Mouse (Mus musculus) lung, embryonic 16.5 days (tissue): Measurements from ENCODE around the gene Ociad1. TPM values are rescaled to one million over a fixed set of nuclear protein-coding genes. Genes with fewer than 3 reads are reported as not detected.

ENCODE experiments used
- ATAC-seq: fragments of 200-750 bp; cut with Nextera tagmentation; 2 replicates; pipeline ENCODE4 v1.8.0; 2017; ENCODE audit warnings: low read depth, mild to moderate bottlenecking, moderate library complexity
- H3K27ac ChIP-seq: fragments of 300-500 bp; sonication (generic); 2 replicates; pipeline ENCODE4 v1.5.1; 2014; ENCODE audit warnings: mild to moderate bottlenecking, control low read depth, low read length
- H3K27me3 ChIP-seq: fragments of 300-500 bp; sonication (generic); 2 replicates; pipeline ENCODE4 v1.6.1; 2014; ENCODE audit warnings: low read depth, low read length, mixed read lengths; ENCODE audit not compliant: control insufficient read depth, insufficient read depth
- H3K36me3 ChIP-seq: fragments of 300-500 bp; sonication (generic); 2 replicates; pipeline ENCODE4 v1.6.1; 2014; ENCODE audit warnings: low read length; ENCODE audit not compliant: control insufficient read depth, insufficient read depth
- H3K4me1 ChIP-seq: fragments of 300-500 bp; sonication (generic); replicated peaks from 2 replicates; pipeline ENCODE4 v1.6.1; 2014; ENCODE audit warnings: low read length, mixed read lengths; ENCODE audit not compliant: control insufficient read depth, insufficient read depth
- H3K4me2 ChIP-seq: fragments of 300-500 bp; sonication (generic); 2 replicates; pipeline ENCODE4 v1.6.1; 2014; ENCODE audit warnings: low read depth, low read length, control low read depth
- H3K4me3 ChIP-seq: fragments of 300-500 bp; sonication (generic); 2 replicates; pipeline ENCODE4 v1.5.1; 2014; ENCODE audit warnings: mild to moderate bottlenecking, low read length, control low read depth
- H3K9ac ChIP-seq: fragments of 300-500 bp; sonication (generic); 2 replicates; pipeline ENCODE4 v1.6.1; 2014; ENCODE audit warnings: low read length, control low read depth
- H3K9me3 ChIP-seq: fragments of 300-500 bp; sonication (generic); 2 replicates; pipeline ENCODE4 v1.6.1; 2016; ENCODE audit warnings: low read length; ENCODE audit not compliant: control insufficient read depth
- WGBS: fragments of 180-500 bp; shearing (Covaris S2); extraction: QIAGEN DNeasy Blood & Tissue Kit; methylation state at CpG from one replicate; pipeline ENCODE4 v1.1.7; 2014; 5-methylcytosine and 5-hydroxymethylcytosine counted together
- polyA plus RNA-seq: library from polyadenylated mRNA; unstranded; fragments of >200 nt; fragmentation: Nextera tagmentation; extraction: Ambion mirVana; gene quantifications from 2 replicates; pipeline ENCODE4 v1.2.1, GENCODE M21; 2015

Ociad1 gene
- polyA plus RNA-seq, 1 experiment from 2014 or later, result 231 TPM

GRCm38 (mm10) chr5:73256352-73257065 is 36.1 kb upstream of the Ociad1 start, which contains the start of gene Fryl:
Gene Fryl (minus strand): TSS chr5:73256619.
- WGBS, result under 1% methylated on average over 43 of the region's 44 CpGs

DNA sequence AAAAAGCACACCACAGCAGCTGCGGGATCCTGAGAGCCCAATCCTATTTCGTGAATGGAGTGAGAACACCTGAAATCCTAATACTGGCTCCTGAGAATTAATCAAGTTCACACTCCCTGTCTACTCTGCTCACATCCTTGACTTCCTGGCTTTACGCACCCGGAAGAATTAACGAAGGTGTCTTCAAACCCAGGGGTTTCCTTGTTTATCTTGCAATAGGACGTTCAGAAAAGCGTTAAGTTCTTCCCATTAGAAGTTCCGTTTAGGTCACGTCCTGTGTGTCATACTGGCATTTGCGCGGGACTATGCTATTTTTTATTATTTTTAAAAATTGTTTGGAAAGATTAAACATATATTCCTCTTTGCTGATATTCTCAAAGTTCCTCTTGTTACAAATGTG is 35.5 kb upstream of the Ociad1 start:
- Histone ChIP-seq H3K27me3 (no peaks in the 10 kb centered on the region), H3K4me1 (peaks cover 9% of the 10 kb centered on the region), H3K9ac (peak overlapping the region; percentile 57), H3K36me3 (no peaks in the 10 kb centered on the region), H3K27ac (peak overlapping the region; percentile 10; the same call in 1 of the 2 replicates), H3K4me2 (peak overlapping the region; percentile 55), H3K4me3 (peak overlapping the region; percentile 58), H3K9me3 (no peaks in the 10 kb centered on the region)
- no peak for ATAC-seq
- under 1% methylated on average over 11 of the region's 11 CpGs for WGBS

More at GRCm38 (mm10) chr5:73256352-73257065, 36.1 kb upstream of the Ociad1 start, which contains the start of gene Fryl:
- Histone ChIP-seq H3K27ac (peak within 1 kb of the TSS; percentile 90), H3K4me3 (peak within 1 kb of the TSS; percentile 99), H3K9ac (peak within 1 kb of the TSS; percentile 91), H3K4me2 (peak within 1 kb of the TSS; percentile 75), H3K27me3 (no peaks in the 10 kb centered on the region), H3K9me3 (no peaks in the 10 kb centered on the region), H3K36me3 (no peaks in the 10 kb centered on the region), H3K4me1 (peaks cover 9% of the 10 kb centered on the region)
- ATAC-seq, result peak; percentile 99

DNA sequence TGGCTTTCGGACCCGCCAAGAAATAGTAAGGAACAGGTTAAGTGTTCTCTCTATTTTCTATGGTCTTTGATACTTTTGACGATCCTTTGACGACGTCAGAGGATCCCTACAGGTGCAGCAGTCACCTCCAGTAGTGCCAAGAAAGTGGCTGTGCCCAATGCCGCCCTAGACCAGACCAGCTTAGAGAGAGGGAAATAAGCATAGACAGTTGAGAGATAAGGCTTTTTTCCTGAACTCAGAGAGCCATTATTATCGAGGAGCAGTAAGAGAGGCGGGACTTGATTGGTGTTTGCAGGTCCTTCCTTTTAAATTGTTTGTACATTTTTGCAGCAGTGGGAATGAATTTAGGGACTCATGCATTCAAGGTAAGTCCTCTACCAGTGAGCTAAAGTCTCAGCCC is 34.9 kb upstream of the Ociad1 start:
- Histone ChIP-seq H3K4me2 (peak overlapping the region; percentile 55), H3K4me1 (peaks cover 9% of the 10 kb centered on the region), H3K27ac (no peak overlapping the region), H3K4me3 (peak overlapping the region; percentile 58), H3K9me3 (no peaks in the 10 kb centered on the region), H3K27me3 (no peaks in the 10 kb centered on the region), H3K36me3 (no peaks in the 10 kb centered on the region), H3K9ac (0 out of 2 replicates have a peak overlapping the region, but pooled peaks have one; percentile 21)
- 43% methylated on average over 8 of the region's 8 CpGs for WGBS
- ATAC-seq, result no peak

DNA sequence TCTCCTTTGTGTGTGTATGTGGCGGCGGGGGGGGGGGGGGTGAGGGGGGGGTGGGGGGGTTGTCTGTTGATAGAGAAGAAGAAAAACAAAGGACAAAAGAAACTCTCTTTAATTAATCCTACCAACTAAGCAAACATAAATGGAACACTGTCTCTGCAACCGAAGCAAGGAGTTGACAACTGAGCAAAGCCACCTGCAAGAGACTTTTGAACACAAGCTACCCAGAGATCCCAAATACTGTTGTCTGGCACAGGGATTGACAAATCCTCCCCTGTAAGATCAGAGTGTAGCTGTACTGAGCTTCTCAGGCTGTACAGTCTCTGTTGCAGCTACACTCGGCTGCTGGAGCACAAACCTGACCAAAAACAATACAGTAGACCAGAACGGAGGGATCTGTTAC is 28.5 kb upstream of the Ociad1 start:
- Histone ChIP-seq H3K4me3 (no peak overlapping the region), H3K4me1 (peaks cover 5% of the 10 kb centered on the region; the same call in 1 of the 2 replicates), H3K27ac (no peak overlapping the region), H3K9ac (no peak overlapping the region), H3K9me3 (no peaks in the 10 kb centered on the region), H3K36me3 (0 out of 2 replicates have a peak, but pooled peaks cover 3% of the 10 kb centered on the region), H3K27me3 (no peaks in the 10 kb centered on the region), H3K4me2 (no peak overlapping the region)
- WGBS, result 58% methylated on average over 5 of the region's 5 CpGs
- ATAC-seq, result no peak

DNA sequence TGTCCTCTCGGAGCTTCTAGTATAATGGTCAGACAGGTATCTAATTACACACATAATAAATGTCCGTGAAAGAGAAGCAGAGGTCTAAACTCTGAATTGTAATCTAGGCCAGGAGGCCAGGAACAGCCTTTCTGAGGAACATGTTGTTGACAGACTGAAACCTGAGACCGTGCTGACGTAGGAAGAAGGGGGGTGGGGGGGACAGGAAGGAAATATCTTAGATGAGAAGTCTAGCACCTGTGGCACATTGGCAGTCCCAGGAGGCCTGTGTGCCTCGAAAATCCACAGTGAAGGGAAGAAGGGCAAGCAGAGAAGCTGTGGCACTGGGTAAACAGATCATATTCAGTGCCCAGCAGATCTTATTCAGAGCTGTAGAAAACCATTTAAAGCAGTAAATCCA is 27.1 kb upstream of the Ociad1 start:
- no peak overlapping the region; the same call in 1 of the 2 replicates for H3K27ac ChIP-seq
- no peaks in the 10 kb centered on the region for H3K27me3 ChIP-seq
- no peaks in the 10 kb centered on the region for H3K9me3 ChIP-seq
- no peak overlapping the region for H3K9ac ChIP-seq
- 17% methylated on average over 5 of the region's 5 CpGs for WGBS
- H3K4me2 ChIP-seq, result no peak overlapping the region
- peaks cover 5% of the 10 kb centered on the region; the same call in 1 of the 2 replicates for H3K4me1 ChIP-seq
- no peak overlapping the region for H3K4me3 ChIP-seq
- 0 out of 2 replicates have a peak, but pooled peaks cover 3% of the 10 kb centered on the region for H3K36me3 ChIP-seq
- 0 out of 2 replicates have a peak, but pooled peaks have one; percentile 31 for ATAC-seq

- no peak overlapping the region for H3K9ac ChIP-seq
- 38% methylated on average over 11 of the region's 11 CpGs for WGBS
- H3K9me3 ChIP-seq, result no peaks in the 10 kb centered on the region
- H3K4me3 ChIP-seq, result no peak overlapping the region
- no peaks in the 10 kb centered on the region for H3K27me3 ChIP-seq
- 0 out of 2 replicates have a peak, but pooled peaks cover 3% of the 10 kb centered on the region for H3K36me3 ChIP-seq
- peak overlapping the region; percentile 21 for H3K27ac ChIP-seq
- peaks cover 7% of the 10 kb centered on the region; the same call in 1 of the 2 replicates for H3K4me1 ChIP-seq
- peak; percentile 56 for ATAC-seq
- H3K4me2 ChIP-seq, result no peak overlapping the region
These were observed 23.9 kb upstream of the Ociad1 start for GRCm38 (mm10) chr5:73268636-73269213.

- Histone ChIP-seq H3K27me3 (no peaks in the 10 kb centered on the region), H3K36me3 (0 out of 2 replicates have a peak, but pooled peaks cover 3% of the 10 kb centered on the region), H3K4me3 (no peak overlapping the region), H3K4me2 (no peak overlapping the region), H3K27ac (no peak overlapping the region), H3K4me1 (peaks cover 4% of the 10 kb centered on the region; the same call in 1 of the 2 replicates), H3K9me3 (no peaks in the 10 kb centered on the region), H3K9ac (no peak overlapping the region)
- no peak for ATAC-seq
- WGBS, result 55% methylated on average over 6 of the region's 6 CpGs
These were observed 22.0 kb upstream of the Ociad1 start for GRCm38 (mm10) chr5:73270612-73271011.

GRCm38 (mm10) chr5:73273171-73273570 is 19.4 kb upstream of the Ociad1 start:
- Histone ChIP-seq H3K9me3 (no peaks in the 10 kb centered on the region), H3K4me1 (peaks cover 4% of the 10 kb centered on the region; the same call in 1 of the 2 replicates), H3K27me3 (no peaks in the 10 kb centered on the region), H3K4me3 (no peak overlapping the region), H3K9ac (no peak overlapping the region), H3K27ac (no peak overlapping the region), H3K36me3 (no peaks in the 10 kb centered on the region), H3K4me2 (no peak overlapping the region)
- 79% methylated on average over 4 of the region's 4 CpGs for WGBS
- ATAC-seq, result no peak

DNA sequence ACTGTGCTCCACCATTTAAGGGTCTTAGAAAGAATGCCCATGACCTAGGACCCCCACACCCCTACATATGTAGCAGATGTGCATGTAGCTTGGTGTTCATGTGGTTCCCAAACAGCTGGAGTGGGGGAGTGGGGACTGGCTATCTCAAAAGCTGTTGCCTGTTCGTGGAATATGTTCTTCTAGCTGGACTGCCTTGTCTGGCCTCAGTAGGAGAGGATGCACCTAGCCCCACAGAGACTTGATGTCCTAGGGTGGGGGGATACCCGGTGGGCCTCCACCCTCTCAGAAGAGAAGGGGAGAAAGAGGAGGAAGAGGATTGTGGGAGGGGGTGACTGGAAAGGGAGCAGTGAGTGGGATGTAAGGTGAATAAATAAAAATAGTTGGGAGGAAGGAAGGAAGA is 17.6 kb upstream of the Ociad1 start:
- H3K4me2 ChIP-seq, result no peak overlapping the region
- no peak overlapping the region for H3K4me3 ChIP-seq
- no peak overlapping the region for H3K9ac ChIP-seq
- no peak for ATAC-seq
- 80% methylated on average over 2 of the region's 2 CpGs for WGBS
- H3K36me3 ChIP-seq, result no peaks in the 10 kb centered on the region
- H3K27me3 ChIP-seq, result no peaks in the 10 kb centered on the region
- H3K9me3 ChIP-seq, result no peaks in the 10 kb centered on the region
- no peak overlapping the region for H3K27ac ChIP-seq
- H3K4me1 ChIP-seq, result peaks cover 12% of the 10 kb centered on the region; the same call in 1 of the 2 replicates
